Mouse (Mus musculus) inflammation-experienced regulatory T-cells, adult 6 months (primary cell): ENCODE data around the gene Rnf10. TPM values are rescaled to one million over a fixed set of nuclear protein-coding genes. Genes with fewer than 3 reads are reported as not detected.

ENCODE experiments used
- ATAC-seq: one replicate; pipeline ENCODE4 v1.8.0; 2017
- polyA plus RNA-seq, 3 experiments: library from polyadenylated mRNA; unstranded; fragments of 100-300 nt; shearing (Covaris generic); gene quantifications; one replicate each; pipeline ENCODE4 v1.2.1; 2017

Gene Rnf10
- polyA plus RNA-seq, 3 experiments from 2014 or later = 29.8 to 37.7 (median 35.6) TPM

DNA sequence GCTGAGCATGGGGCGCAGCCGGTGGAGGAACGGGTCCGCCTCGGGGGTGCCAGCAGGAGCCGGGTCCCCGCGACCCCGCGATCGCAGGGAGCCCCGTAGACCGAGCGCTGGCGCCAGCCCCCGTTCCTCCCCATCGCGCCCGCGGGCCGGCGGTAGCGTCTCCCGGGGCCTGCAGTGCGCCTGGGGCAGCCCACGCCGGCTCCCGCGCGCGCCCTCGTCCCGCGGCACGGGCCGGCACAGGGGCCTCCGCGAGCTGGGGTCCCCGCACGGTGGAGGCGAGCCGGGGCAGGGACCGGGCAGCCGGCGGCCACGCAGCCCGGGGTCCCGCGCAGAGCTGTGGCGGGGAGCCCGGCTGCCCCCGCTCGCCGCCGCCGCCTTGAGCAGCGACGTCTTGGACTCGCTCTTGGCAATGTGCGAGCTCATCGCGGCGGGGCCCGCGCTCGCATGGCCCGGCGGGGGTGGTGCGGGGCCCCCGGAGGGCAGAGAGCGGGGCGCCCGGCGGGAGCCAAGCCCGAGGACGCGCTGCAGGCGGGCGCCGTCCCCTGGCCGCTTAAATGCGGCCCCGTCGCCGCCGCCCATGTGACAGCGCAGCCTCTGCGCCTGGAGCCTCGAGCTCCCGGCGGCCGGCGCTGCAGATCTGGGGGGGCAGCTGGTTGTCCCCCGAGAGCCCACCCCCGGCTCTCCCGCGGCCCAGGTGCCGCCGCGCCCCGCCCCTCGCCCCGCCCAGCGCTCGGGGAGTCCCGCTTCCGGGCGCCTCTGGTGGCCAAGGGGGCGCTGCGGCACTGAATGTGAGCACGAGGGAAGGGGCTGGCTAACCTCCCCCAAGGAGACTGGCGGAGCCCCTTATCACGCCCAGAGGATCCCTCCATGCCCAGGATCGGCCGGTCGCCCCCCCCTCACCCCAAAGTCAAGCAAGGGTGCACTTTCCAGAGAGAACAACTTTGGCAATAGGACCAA, 78.8 kb downstream of the Rnf10 start, which contains the start of gene Cabp1:
Gene Cabp1, minus strand, starts transcription at position 713 of the 957 bp plus-strand sequence.
- peak; percentile 55 for ATAC-seq

DNA sequence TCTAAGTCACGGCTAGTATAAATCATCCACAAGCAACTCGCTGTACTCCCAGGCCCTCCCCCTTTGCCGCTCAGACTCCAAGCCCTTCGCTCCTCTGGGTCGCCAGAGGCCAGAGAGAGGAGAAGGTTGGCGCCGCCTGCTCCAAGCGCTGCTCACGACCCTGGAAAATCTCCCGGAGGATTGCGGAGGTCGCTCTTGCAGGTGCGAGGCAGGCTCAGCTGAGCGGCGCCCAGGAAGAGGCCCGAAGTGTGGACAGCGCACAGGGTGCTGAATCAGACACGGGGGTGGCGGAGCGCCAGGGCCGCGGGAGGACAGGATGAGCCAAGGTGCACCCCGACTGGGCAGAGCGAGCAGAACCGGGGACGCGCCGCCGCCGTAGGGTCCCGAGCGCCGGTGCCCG, 79.5 kb downstream of the Rnf10 start:
- peak; percentile 63 for ATAC-seq

DNA sequence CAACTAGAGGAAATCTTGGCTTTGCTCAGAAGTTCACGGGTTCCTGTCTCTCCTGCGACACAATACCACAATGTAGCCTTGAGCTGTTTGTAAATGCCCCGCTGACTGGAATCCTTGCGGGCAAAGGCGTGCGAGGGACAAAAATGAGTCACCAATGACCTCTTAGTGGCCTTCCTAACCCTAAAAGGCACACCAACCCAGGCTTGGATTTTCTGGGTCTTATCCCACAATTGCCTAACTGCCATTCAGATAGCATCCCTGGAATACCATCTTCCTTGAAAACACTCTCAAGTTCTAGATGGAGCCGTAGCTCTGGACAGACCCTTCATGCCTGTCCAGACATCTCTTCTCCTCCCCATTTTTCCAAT, 79.9 kb downstream of the Rnf10 start:
- ATAC-seq = no peak

DNA sequence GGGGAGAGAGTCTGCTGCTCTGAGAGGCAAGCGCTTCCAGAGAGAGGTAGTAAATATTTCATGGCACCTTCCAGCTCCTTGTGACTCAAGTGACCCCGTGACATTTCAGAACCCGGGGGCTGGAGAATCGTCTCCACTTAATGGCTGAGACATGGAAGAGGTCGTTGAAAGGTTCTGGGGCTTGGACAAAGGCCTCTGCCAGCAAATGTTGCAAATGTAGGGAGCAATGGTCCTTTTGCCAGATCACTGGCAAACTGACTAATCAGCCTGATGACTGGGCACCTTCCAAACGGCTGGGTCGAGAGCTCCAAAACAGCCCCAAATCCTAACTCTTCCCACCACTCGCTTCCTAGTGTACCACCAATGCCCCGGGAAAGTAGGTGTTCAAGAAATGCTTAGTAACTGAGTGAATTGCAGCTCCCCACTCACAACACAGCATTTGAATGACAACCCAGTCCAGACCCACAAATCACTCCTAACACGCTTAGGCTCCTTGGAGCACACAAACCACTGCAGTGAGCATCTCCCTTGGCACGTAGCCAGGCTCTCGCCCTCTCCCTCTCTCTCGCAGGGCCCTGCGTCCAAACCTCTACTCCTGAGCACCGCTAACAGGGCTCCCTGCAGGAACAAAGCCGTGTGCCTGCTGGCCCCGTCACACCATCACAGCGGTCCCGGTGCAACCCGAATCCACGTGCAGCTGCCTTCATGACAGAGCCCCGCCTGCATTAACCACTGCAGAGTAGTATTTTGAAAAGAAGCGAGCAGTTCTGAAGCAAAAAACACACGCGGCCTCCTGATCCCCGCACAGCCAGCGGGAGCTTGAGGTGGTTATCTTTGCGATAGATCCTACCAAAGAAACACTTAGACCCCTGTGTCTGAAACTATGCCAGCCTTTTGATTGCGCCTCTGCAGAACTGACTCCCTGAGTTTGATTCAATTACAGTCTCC, 80.5 kb downstream of the Rnf10 start:
- no peak for ATAC-seq

Other genes starting within 250 kb of the Rnf10 start
- gene Gm10401, start 174.6 kb downstream of the Rnf10 start, polyA plus RNA-seq = 10 to 100 TPM; 14.8 to 23.2 (median 18.5) TPM
- gene Acads, start 153.6 kb downstream of the Rnf10 start, polyA plus RNA-seq = 10 to 100 TPM; 11.3 to 20.2 (median 18.8) TPM
- gene Unc119b, start 137.9 kb downstream of the Rnf10 start, polyA plus RNA-seq = 10 to 100 TPM; 15.9 to 27.8 (median 21.3) TPM
- 10 to 100 TPM; 25.5 to 32.7 (median 30.3) TPM for gene Mlec, start 114.7 kb downstream of the Rnf10 start, polyA plus RNA-seq
- gene Cabp1, start 78.5 kb downstream of the Rnf10 start, polyA plus RNA-seq = not detected
- 100 to 1,000 TPM; 116 to 141 (median 122) TPM for gene Pop5, start 37.1 kb downstream of the Rnf10 start, polyA plus RNA-seq
- gene Coq5, start 6.8 kb upstream of the Rnf10 start, polyA plus RNA-seq = 10 to 100 TPM; 26.0 to 35.4 (median 31.6) TPM
- gene Dynll1, start 28.1 kb upstream of the Rnf10 start, polyA plus RNA-seq = 100 to 1,000 TPM; 360 to 571 (median 381) TPM
- 10 to 100 TPM; 15.7 to 26.8 (median 26.5) TPM for gene Srsf9, start 54.3 kb upstream of the Rnf10 start, polyA plus RNA-seq
- 10 to 100 TPM; 10.7 to 12.5 (median 11.3) TPM for gene Gatc, start 68.3 kb upstream of the Rnf10 start, polyA plus RNA-seq
- gene Triap1, start 68.3 kb upstream of the Rnf10 start, polyA plus RNA-seq = 10 to 100 TPM; 40.3 to 56.5 (median 51.5) TPM
- 100 to 1,000 TPM; 550 to 644 (median 560) TPM for gene Cox6a1, start 76.1 kb upstream of the Rnf10 start, polyA plus RNA-seq
- gene Msi1, start 156.7 kb upstream of the Rnf10 start, polyA plus RNA-seq = not detected
- gene Pla2g1b, start 193.4 kb upstream of the Rnf10 start, polyA plus RNA-seq = not detected
- gene Sirt4, start 211.8 kb upstream of the Rnf10 start, polyA plus RNA-seq = 10 to 100 TPM; 12.0 to 18.5 (median 14.8) TPM
- gene Pxn, start 233.8 kb upstream of the Rnf10 start, polyA plus RNA-seq = 10 to 100 TPM; 13.7 to 22.1 (median 16.7) TPM